Mouse (Mus musculus) E14TG2a.4 (cell line): ENCODE data around the gene Cela3b.

Experiments
- CTCF ChIP-seq: conservative IDR thresholded peaks from 2 replicates; pipeline ENCODE4 v1.5.1; 2014; ENCODE audit warnings: low read length
- NANOG ChIP-seq: IDR thresholded peaks from 2 replicates; pipeline ENCODE4 v1.6.1; 2014; ENCODE audit warnings: borderline replicate concordance, low read length, mixed read lengths
- POU5F1 ChIP-seq: IDR thresholded peaks from 2 replicates; pipeline ENCODE4 v1.6.1; 2014; ENCODE audit warnings: low read length, borderline replicate concordance

- TF ChIP-seq CTCF (no peak), POU5F1 (no peak), NANOG (no peak)
Measured at GRCm38 (mm10) chr4:137476761-137477237, 46.5 kb upstream of the Cela3b start.
